Mouse (Mus musculus) heart, adult 8-10 months (tissue): ENCODE measurements at regions not wholly inside any gene's neighbourhood (a gene's known extent, or its start where the extent isn't known, plus 50 kb on each side); places are given as distances from the start of the nearest gene placed in this dataset.

Source experiments
- DNase-seq: peaks from one replicate; pipeline ENCODE4 v3.0.0; 2022; ENCODE audit warnings: low spot score

DNA sequence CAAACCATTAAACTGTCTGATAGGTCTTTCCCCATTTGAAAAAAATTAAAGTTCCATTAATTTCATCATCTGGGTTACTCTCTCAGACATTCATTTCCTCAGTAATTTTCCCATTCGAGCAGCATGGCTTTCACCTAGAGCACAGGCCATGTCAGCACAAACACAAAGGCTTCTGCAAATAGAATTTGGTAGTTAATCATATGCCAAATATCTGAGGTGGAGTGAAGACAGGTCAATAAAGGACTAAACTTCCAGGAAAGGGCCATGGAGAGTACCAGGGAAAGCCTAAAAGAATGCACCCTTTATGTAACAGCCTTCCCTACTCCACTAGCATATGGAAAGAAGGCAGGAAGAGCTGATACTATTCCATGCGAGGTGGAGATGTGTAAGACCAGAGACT lies 150.3 kb upstream of the Gimd1 start:
- no peak for DNase-seq

GRCm38 (mm10) chr3:132484814-132485213 lies 144.8 kb upstream of the Gimd1 start:
- no peak for DNase-seq

- DNase-seq: no peak
These were observed 144.1 kb upstream of the Gimd1 start for GRCm38 (mm10) chr3:132485553-132485952.

DNA sequence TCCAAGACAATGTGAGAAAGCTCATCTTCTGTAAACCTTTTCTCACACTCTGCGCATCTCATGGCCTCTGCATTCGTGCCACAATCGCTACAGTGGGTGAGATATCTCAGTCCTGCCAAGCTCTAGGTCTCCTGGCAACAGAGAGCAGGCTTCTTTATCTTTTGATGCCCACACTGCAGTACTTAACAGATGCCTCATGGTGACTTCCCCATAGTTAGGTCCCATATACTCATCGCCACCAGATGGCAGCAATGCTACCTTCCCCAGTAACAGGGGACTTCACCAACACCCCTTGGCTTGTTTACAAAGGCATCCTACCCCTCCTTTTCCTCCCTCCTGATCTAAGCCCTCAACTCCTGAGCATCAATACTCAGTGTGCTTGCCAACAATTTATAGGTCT lies 123.5 kb upstream of the Gimd1 start:
- peak; percentile 7 for DNase-seq

GRCm38 (mm10) chr3:132510240-132510639 lies 119.4 kb upstream of the Gimd1 start:
- DNase-seq: no peak

GRCm38 (mm10) chr3:132512526-132513102 lies 117.0 kb upstream of the Gimd1 start:
- DNase-seq: no peak

DNA sequence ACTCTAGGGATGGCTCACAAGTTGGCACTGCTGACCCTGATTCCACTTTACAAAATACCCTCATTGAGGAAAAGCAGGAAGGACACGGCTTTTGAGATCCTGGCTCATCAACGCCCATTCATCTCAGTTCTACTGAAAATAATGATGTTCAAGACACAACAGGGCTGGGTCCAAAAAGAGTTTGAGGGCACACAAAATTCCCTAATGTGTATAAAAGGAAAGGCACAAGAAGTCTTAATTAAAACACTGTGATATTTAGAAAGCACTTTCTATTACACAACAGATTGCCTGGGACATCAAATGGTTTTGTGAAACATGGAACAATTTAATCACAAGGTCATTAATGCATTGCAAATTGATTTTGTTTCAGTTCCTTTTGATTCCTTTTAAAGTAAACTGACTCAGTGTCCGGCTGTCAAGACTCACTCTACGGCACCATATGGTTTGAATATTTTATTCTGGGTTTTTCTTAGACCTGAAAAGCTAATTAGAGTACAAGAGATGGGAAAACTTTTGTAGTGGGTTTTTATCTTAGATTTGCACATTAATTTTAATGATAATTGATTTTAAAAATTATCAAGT lies 96.2 kb upstream of the Gimd1 start:
- DNase-seq: no peak

- no peak for DNase-seq
These were observed 89.6 kb upstream of the Gimd1 start for GRCm38 (mm10) chr3:132539780-132540658.

GRCm38 (mm10) chr3:132551238-132551808 lies 78.3 kb upstream of the Gimd1 start:
- DNase-seq: no peak

GRCm38 (mm10) chr3:132565755-132566154 lies 63.9 kb upstream of the Gimd1 start:
- no peak for DNase-seq

DNA sequence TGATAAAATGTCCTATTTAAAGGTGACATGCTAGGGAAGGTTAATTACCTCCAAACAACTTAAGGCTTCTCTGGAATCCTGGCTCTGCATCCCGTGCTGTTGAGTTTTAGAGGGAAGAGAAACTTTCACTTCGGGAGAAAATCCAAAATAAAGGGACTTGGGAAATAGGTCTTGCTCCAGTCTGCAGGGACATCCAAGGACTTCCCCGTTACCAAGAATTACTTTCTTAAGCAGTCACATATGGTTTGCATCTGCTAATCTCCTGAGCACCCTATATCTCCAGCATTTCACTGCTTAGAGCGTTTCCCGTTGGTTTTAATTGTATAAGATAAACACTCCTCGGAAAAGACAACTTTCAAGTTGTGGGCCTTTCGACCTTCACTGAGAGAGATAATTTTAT lies 63.3 kb upstream of the Gimd1 start:
- DNase-seq: no peak
